Mouse (Mus musculus) R1 (cell line): Measurements from ENCODE around the gene Cyp4f18.

Source experiments
- DNase-seq: peaks from one replicate; pipeline ENCODE4 v3.0.0-alpha.2; 2018; ENCODE audit warnings: low read depth, low spot score

Gene Cyp4f18

GRCm38 (mm10) chr8:71981032-71981431, 28.4 kb downstream of the Cyp4f18 start:
- no peak for DNase-seq

- DNase-seq: peak; percentile 79
Observed at GRCm38 (mm10) chr8:71974211-71974610, 35.2 kb downstream of the Cyp4f18 start.

- peak; percentile 64 for DNase-seq
Observed at GRCm38 (mm10) chr8:71971945-71972344, 37.5 kb downstream of the Cyp4f18 start.

GRCm38 (mm10) chr8:71968636-71969035, 40.8 kb downstream of the Cyp4f18 start:
- no peak for DNase-seq

- DNase-seq: peak; percentile 61
Observed at GRCm38 (mm10) chr8:71968100-71968499, 41.3 kb downstream of the Cyp4f18 start.

- DNase-seq: no peak
Observed at GRCm38 (mm10) chr8:71967261-71967660, 42.2 kb downstream of the Cyp4f18 start.

- DNase-seq: peak; percentile 72
Observed at GRCm38 (mm10) chr8:71966411-71966810, 43.0 kb downstream of the Cyp4f18 start.

GRCm38 (mm10) chr8:71965166-71965565, 44.3 kb downstream of the Cyp4f18 start:
- DNase-seq: no peak

- DNase-seq: peak; percentile 56
Observed at GRCm38 (mm10) chr8:71964051-71964450, 45.4 kb downstream of the Cyp4f18 start.

- DNase-seq: no peak
Observed at GRCm38 (mm10) chr8:71961796-71962195, 47.6 kb downstream of the Cyp4f18 start.

- no peak for DNase-seq
Observed at GRCm38 (mm10) chr8:71960483-71960882, 48.9 kb downstream of the Cyp4f18 start.

GRCm38 (mm10) chr8:71954666-71955065, 54.8 kb downstream of the Cyp4f18 start:
- DNase-seq: peak; percentile 74

GRCm38 (mm10) chr8:71952961-71953700, 56.3 kb downstream of the Cyp4f18 start:
- DNase-seq: peak; percentile 87

- no peak for DNase-seq
Observed at GRCm38 (mm10) chr8:71952489-71952888, 56.9 kb downstream of the Cyp4f18 start.

GRCm38 (mm10) chr8:71951436-71952161, 57.8 kb downstream of the Cyp4f18 start:
- peak; percentile 93 for DNase-seq

- DNase-seq: peak; percentile 99
Observed at GRCm38 (mm10) chr8:71950482-71951221, 58.8 kb downstream of the Cyp4f18 start, which contains the start of gene Zfp961. Gene Zfp961, plus strand, starts transcription at chr8:71951038.

- DNase-seq: no peak
Observed at GRCm38 (mm10) chr8:71948624-71949023, 60.8 kb downstream of the Cyp4f18 start.

GRCm38 (mm10) chr8:71941776-71942175, 67.7 kb downstream of the Cyp4f18 start:
- no peak for DNase-seq

GRCm38 (mm10) chr8:71940293-71941208, 68.9 kb downstream of the Cyp4f18 start:
- no peak for DNase-seq
